Mouse (Mus musculus): ENCODE results near the gene Zbtb20. TPM values are rescaled to one million over a fixed set of nuclear protein-coding genes. Genes with fewer than 3 reads are reported as not detected.

Gene Zbtb20
- polyA plus RNA-seq, 1 experiment: 5.9 TPM

DNA sequence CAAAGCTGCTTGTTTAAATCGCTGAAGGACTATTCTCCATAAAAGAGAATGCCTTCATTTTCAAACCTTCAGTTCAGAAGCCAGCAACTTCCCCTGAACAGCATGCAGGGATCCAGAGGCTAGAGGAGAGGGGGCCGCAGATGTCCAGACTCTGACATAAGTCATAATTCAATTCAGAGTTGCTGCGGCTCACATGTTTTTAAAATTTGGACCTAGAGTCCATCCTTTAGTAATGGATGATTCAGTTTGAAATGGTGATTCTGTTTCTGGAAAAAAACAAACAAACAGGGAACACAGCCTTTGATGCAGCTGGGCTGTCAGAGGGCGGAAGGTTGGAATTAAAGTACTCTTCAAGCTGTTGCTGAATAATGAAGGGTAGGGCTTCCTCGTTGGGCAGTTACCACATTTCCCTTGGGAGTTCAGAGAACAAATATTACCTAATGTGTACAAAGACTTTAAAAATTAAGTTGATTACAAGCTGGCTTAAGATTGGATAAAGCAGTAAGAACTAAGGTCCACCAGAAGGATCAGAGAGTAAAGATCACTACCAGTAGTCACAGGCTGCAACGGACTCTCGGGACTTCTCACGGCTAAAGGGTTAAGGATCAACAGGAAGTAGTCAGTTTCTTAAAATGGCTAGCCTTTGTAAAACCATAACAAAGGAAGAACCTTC lies 459.6 kb downstream of the Zbtb20 start:
- no peaks in the 10 kb centered on the region for H3K27me3 ChIP-seq (ENCODE audit: control insufficient read depth, insufficient read depth, low read length)
- no peak overlapping the region for H3K4me3 ChIP-seq (ENCODE audit: control insufficient read depth, low read depth, low read length)
- H3K27ac ChIP-seq (ENCODE audit: control insufficient read depth, insufficient read depth, low read depth, low read length): peak overlapping the region; percentile 25; the same call in 1 of the 2 replicates
- TF ChIP-seq CTCF (IDR thresholded peaks at IDR 0.05; ENCODE audit: control insufficient read depth, insufficient read depth, insufficient replicate concordance, low read depth, low read length): no peak
- no peak for TF ChIP-seq POLR2A (IDR thresholded peaks at IDR 0.05; ENCODE audit: control insufficient read depth, low read depth, low read length)
- no peaks in the 10 kb centered on the region for H3K36me3 ChIP-seq (ENCODE audit: control insufficient read depth, insufficient read depth, low read length)
- H3K4me1 ChIP-seq (ENCODE audit: control insufficient read depth, insufficient read depth, low read length): no peaks in the 10 kb centered on the region

DNA sequence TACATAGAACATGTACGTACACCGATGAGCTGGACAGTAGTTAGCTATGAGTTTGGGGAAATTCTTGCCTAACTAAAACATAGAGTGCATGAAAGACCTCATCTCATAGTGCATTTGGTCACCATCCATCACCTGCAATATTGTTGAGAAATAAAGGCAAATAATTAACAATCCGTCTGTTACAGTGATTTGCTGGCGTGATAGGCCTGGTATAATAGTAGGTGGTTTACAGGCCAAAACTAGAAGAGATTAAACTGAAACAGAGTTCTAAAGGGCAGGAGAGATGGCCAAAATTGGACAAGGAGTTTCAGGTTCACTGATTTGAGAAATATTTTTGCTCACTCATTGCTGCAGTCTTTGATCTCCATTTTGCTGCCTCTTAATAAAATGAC lies 460.1 kb downstream of the Zbtb20 start:
- Histone ChIP-seq H3K36me3 (ENCODE audit: control insufficient read depth, insufficient read depth, low read length) (no peaks in the 10 kb centered on the region), H3K27ac (ENCODE audit: control insufficient read depth, insufficient read depth, low read depth, low read length) (no peak overlapping the region), H3K4me1 (ENCODE audit: control insufficient read depth, insufficient read depth, low read length) (no peaks in the 10 kb centered on the region), H3K4me3 (ENCODE audit: control insufficient read depth, low read depth, low read length) (no peak overlapping the region), H3K27me3 (ENCODE audit: control insufficient read depth, insufficient read depth, low read length) (no peaks in the 10 kb centered on the region)
- TF ChIP-seq CTCF (IDR thresholded peaks at IDR 0.05; ENCODE audit: control insufficient read depth, insufficient read depth, insufficient replicate concordance, low read depth, low read length) (no peak), POLR2A (IDR thresholded peaks at IDR 0.05; ENCODE audit: control insufficient read depth, low read depth, low read length) (no peak)

DNA sequence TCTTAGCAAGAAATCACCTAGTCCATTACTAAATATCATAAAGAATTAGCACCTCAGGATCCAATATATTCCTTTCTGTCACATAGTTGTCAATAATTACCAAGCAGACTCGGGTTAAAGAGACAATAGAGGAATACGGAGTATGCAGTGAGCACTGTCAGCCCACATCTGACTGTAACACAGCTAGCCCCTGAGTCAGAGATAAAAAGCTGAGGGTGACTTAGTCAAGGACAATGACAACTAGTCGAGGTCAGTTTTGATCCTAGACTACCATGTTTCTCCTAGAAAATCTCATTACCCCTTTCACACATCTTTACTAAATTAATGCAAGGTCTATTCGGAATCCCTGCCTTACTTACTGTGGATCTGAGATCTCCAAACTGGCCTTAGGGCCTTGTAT lies 465.0 kb downstream of the Zbtb20 start:
- TF ChIP-seq POLR2A (IDR thresholded peaks at IDR 0.05; ENCODE audit: control insufficient read depth, low read depth, low read length): no peak
- no peak for TF ChIP-seq CTCF (IDR thresholded peaks at IDR 0.05; ENCODE audit: control insufficient read depth, insufficient read depth, insufficient replicate concordance, low read depth, low read length)
- H3K4me1 ChIP-seq (ENCODE audit: control insufficient read depth, insufficient read depth, low read length): no peaks in the 10 kb centered on the region

DNA sequence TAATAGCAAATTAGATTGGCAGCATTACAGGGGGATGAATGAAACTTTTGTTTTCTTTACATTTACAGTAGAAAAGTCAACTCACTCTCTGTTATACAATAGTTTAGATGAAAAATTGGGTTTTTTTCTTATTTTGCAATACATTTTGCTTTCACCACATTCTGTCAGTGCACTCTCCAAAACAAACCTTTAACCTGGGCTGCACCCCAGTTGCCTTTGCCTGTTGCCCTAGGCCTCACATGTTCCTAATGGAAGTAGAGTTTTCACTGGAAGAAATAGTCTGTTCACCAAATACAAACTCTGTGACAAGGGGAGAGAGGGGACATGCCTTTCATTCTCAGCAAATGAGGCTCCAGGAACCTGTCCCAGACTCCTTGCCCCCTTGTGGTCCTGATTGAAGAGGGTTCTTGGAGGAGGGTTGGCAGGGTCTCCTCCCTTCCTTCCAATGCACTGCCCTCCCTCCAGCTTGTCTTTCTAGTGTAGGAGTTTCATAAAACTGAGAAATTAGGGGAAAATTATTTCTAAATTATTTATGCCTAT lies 466.3 kb downstream of the Zbtb20 start:
- no peaks in the 10 kb centered on the region for H3K36me3 ChIP-seq (ENCODE audit: control insufficient read depth, insufficient read depth, low read length)
- H3K4me1 ChIP-seq (ENCODE audit: control insufficient read depth, insufficient read depth, low read length): no peaks in the 10 kb centered on the region
- H3K27ac ChIP-seq (ENCODE audit: control insufficient read depth, insufficient read depth, low read depth, low read length): no peak overlapping the region
- no peaks in the 10 kb centered on the region for H3K27me3 ChIP-seq (ENCODE audit: control insufficient read depth, insufficient read depth, low read length)
- no peak for TF ChIP-seq CTCF (IDR thresholded peaks at IDR 0.05; ENCODE audit: control insufficient read depth, insufficient read depth, insufficient replicate concordance, low read depth, low read length)
- no peak for TF ChIP-seq POLR2A (IDR thresholded peaks at IDR 0.05; ENCODE audit: control insufficient read depth, low read depth, low read length)
- H3K4me3 ChIP-seq (ENCODE audit: control insufficient read depth, low read depth, low read length): no peak overlapping the region

More for the DNA sequence above, 465.0 kb downstream of the Zbtb20 start:
- H3K27ac ChIP-seq (ENCODE audit: control insufficient read depth, insufficient read depth, low read depth, low read length): no peak overlapping the region
- H3K27me3 ChIP-seq (ENCODE audit: control insufficient read depth, insufficient read depth, low read length): no peaks in the 10 kb centered on the region
- no peak overlapping the region for H3K4me3 ChIP-seq (ENCODE audit: control insufficient read depth, low read depth, low read length)
- H3K36me3 ChIP-seq (ENCODE audit: control insufficient read depth, insufficient read depth, low read length): no peaks in the 10 kb centered on the region

DNA sequence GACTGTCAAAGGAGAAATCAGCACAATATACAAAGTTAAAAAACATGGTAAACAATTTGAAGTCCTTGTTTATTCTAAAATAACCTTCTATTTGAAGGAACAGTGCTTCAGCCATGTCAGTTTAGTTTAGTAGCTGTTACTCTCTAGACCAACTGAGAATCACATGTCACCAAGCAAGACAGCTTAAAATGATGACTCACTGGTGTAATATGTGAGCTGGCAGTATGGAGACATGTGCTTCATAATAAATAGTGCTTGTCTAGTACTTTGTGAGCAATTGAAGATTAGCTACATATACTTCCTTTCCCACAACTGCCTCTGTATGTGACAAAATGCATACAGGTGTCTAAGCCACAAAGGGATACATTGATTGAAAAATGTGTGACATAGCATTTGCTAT lies 470.4 kb downstream of the Zbtb20 start:
- Histone ChIP-seq H3K4me1 (ENCODE audit: control insufficient read depth, insufficient read depth, low read length) (no peaks in the 10 kb centered on the region), H3K4me3 (ENCODE audit: control insufficient read depth, low read depth, low read length) (no peak overlapping the region), H3K27me3 (ENCODE audit: control insufficient read depth, insufficient read depth, low read length) (no peaks in the 10 kb centered on the region), H3K27ac (ENCODE audit: control insufficient read depth, insufficient read depth, low read depth, low read length) (no peak overlapping the region), H3K36me3 (ENCODE audit: control insufficient read depth, insufficient read depth, low read length) (no peaks in the 10 kb centered on the region)
- TF ChIP-seq POLR2A (IDR thresholded peaks at IDR 0.05; ENCODE audit: control insufficient read depth, low read depth, low read length) (no peak), CTCF (IDR thresholded peaks at IDR 0.05; ENCODE audit: control insufficient read depth, insufficient read depth, insufficient replicate concordance, low read depth, low read length) (no peak)

DNA sequence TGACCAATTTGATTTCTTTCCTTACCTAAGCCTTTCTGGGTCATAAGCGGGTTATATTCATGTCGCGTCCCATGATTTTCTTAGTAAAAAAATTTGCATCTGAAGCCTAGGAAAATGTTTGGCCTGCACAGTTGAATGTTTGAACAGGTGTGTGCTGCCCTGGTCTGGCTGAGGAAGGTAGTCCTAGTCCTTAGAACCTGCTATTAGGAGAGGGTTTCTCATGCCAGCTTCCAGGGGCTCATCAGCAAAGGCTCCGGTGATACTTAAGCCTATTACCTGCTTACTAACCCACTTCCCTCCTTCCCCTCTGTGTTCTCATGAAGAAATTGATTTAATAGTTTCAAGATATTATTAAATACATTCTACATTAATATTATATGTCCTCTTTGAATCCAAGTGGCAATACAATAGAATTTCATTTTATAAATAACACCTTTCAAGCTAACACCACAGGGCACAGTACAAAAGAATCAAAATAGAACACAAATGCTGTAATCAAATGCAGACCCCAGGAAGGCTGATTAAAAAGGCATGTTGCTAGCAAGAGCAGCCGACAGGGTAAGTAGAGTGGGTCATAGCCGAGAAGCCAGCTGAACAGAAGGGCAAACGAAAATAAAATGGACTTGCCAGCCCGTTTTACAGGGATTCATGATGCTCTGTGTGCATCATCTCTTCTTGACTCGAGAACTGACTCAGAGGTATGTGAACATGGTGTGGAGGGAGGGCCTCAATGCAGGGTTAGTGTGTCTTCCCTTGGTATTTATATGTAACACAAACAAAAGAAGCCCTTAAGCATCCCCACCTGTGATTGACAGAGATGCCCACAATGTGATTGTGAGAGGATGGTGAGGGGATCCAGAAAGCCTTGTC lies 480.3 kb downstream of the Zbtb20 start:
- Histone ChIP-seq H3K4me1 (ENCODE audit: control insufficient read depth, insufficient read depth, low read length) (no peaks in the 10 kb centered on the region), H3K27ac (ENCODE audit: control insufficient read depth, insufficient read depth, low read depth, low read length) (no peak overlapping the region), H3K4me3 (ENCODE audit: control insufficient read depth, low read depth, low read length) (no peak overlapping the region), H3K36me3 (ENCODE audit: control insufficient read depth, insufficient read depth, low read length) (no peaks in the 10 kb centered on the region), H3K27me3 (ENCODE audit: control insufficient read depth, insufficient read depth, low read length) (no peaks in the 10 kb centered on the region)
- TF ChIP-seq POLR2A (IDR thresholded peaks at IDR 0.05; ENCODE audit: control insufficient read depth, low read depth, low read length) (no peak), CTCF (IDR thresholded peaks at IDR 0.05; ENCODE audit: control insufficient read depth, insufficient read depth, insufficient replicate concordance, low read depth, low read length) (no peak)

DNA sequence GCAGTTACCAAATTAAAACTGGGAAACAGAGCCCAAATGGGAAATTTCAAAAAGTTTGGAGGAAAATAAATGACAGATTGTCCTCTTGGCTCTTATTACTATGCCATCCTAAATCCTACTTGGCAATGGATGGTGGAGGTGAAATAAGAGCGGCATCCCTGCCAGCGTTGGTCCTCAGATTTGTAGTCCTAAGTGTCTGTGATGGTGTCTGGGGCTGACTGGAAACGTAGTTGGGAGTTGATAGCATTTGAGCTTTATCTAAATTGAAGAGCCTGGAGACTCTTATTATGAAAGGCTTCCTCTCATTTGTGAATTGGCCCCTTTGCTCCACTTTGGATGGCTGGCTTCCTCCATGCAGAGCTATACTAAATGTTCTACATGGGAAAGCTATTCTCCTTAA lies 483.9 kb downstream of the Zbtb20 start:
- H3K36me3 ChIP-seq (ENCODE audit: control insufficient read depth, insufficient read depth, low read length): no peaks in the 10 kb centered on the region
- no peak for TF ChIP-seq POLR2A (IDR thresholded peaks at IDR 0.05; ENCODE audit: control insufficient read depth, low read depth, low read length)
- TF ChIP-seq CTCF (IDR thresholded peaks at IDR 0.05; ENCODE audit: control insufficient read depth, insufficient read depth, insufficient replicate concordance, low read depth, low read length): no peak
- H3K4me3 ChIP-seq (ENCODE audit: control insufficient read depth, low read depth, low read length): no peak overlapping the region
- no peak overlapping the region for H3K27ac ChIP-seq (ENCODE audit: control insufficient read depth, insufficient read depth, low read depth, low read length)
- H3K4me1 ChIP-seq (ENCODE audit: control insufficient read depth, insufficient read depth, low read length): no peaks in the 10 kb centered on the region
- no peaks in the 10 kb centered on the region for H3K27me3 ChIP-seq (ENCODE audit: control insufficient read depth, insufficient read depth, low read length)
